In genomic region chr10:62500088-62500915, GRCm38 (mm10) we compare ENCODE assay signal across 8 mouse cellular contexts. TPM values are rescaled to one million over a fixed set of nuclear protein-coding genes. Genes with fewer than 3 reads are reported as not detected.
DNase-seq lines count a peak whose midpoint lies in the region; ATAC-seq lines count a peak whose summit lies in the region.

No protein-coding gene starts in this region.

- H3K27me3 ChIP-seq in liver, embryonic 15.5 days: no peaks in the 10 kb centered on the region
- H3K27me3 ChIP-seq in neural tube, embryonic 11.5 days (ENCODE audit: control insufficient read depth, insufficient read depth, low read length): no peaks in the 10 kb centered on the region
- H3K27me3 ChIP-seq in stomach, embryonic 16.5 days (ENCODE audit: control insufficient read depth, insufficient read depth, low read length): no peaks in the 10 kb centered on the region

- H3K4me3 ChIP-seq in liver, embryonic 15.5 days (replicated peaks): no peak overlapping the region
- no peak overlapping the region for H3K4me3 ChIP-seq in neural tube, embryonic 11.5 days (ENCODE audit: low read depth, low read length)
- H3K4me3 ChIP-seq in stomach, embryonic 16.5 days (replicated peaks; ENCODE audit: low read length): no peak overlapping the region

- no peaks in the 10 kb centered on the region for H3K36me3 ChIP-seq in liver, embryonic 15.5 days (replicated peaks)
- no peaks in the 10 kb centered on the region for H3K36me3 ChIP-seq in neural tube, embryonic 11.5 days (ENCODE audit: control insufficient read depth, insufficient read depth, low read length)
- H3K36me3 ChIP-seq in stomach, embryonic 16.5 days (ENCODE audit: control insufficient read depth, insufficient read depth, low read length): no peaks in the 10 kb centered on the region

- H3K4me1 ChIP-seq in liver, embryonic 15.5 days (replicated peaks): peaks cover 50% of the 10 kb centered on the region
- H3K4me1 ChIP-seq in neural tube, embryonic 11.5 days (ENCODE audit: control insufficient read depth, insufficient read depth, low read length): no peaks in the 10 kb centered on the region
- no peaks in the 10 kb centered on the region for H3K4me1 ChIP-seq in stomach, embryonic 16.5 days (ENCODE audit: control insufficient read depth, insufficient read depth, low read length)

- H3K27ac ChIP-seq in liver, embryonic 15.5 days (replicated peaks): peak overlapping the region; percentile 35; the same call in 1 of the 2 replicates
- no peak overlapping the region for H3K27ac ChIP-seq in neural tube, embryonic 11.5 days (ENCODE audit: low read depth, low read length)
- H3K27ac ChIP-seq in stomach, embryonic 16.5 days (ENCODE audit: low read length): no peak overlapping the region

- peak; percentile 84 for DNase-seq in A20 (ENCODE audit: low read depth, low spot score)
- peak; percentile 57 to 60 for DNase-seq in adrenal gland, adult 18-20 months (ENCODE audit: low spot score in 2 of 2)
- DNase-seq in embryo, embryonic 11 days: peak; percentile 75
- peak; percentile 80 for DNase-seq in heart, adult 8-10 months (ENCODE audit: low spot score)
- peak; percentile 70 for DNase-seq in kidney, postnatal 10 days
- peak; percentile 67 for DNase-seq in neural tube, embryonic 11.5 days (ENCODE audit: low spot score)

- 22% methylated on average over 15 of the region's 15 CpGs for WGBS in liver, embryonic 15.5 days (ENCODE audit: insufficient replicate concordance)
- WGBS in neural tube, embryonic 11.5 days: 29% methylated on average over 15 of the region's 15 CpGs
- WGBS in stomach, embryonic 16.5 days: 24% methylated on average over 15 of the region's 15 CpGs

- no peaks in the 10 kb centered on the region for H3K9me3 ChIP-seq in liver, embryonic 15.5 days (replicated peaks)
- no peaks in the 10 kb centered on the region for H3K9me3 ChIP-seq in neural tube, embryonic 11.5 days (ENCODE audit: control insufficient read depth, low read length)
- H3K9me3 ChIP-seq in stomach, embryonic 16.5 days (replicated peaks; ENCODE audit: control insufficient read depth, low read length): no peaks in the 10 kb centered on the region

- H3K9ac ChIP-seq in liver, embryonic 15.5 days: no peak overlapping the region
- no peak overlapping the region for H3K9ac ChIP-seq in neural tube, embryonic 11.5 days (ENCODE audit: low read length)
- H3K9ac ChIP-seq in stomach, embryonic 16.5 days (ENCODE audit: low read length): no peak overlapping the region

- H3K4me2 ChIP-seq in liver, embryonic 15.5 days: peak overlapping the region; percentile 29
- no peak overlapping the region for H3K4me2 ChIP-seq in neural tube, embryonic 11.5 days (ENCODE audit: low read depth)
- H3K4me2 ChIP-seq in stomach, embryonic 16.5 days (ENCODE audit: low read depth, low read length): no peak overlapping the region

- ATAC-seq in liver, embryonic 15.5 days (ENCODE audit: insufficient read depth): no peak
- peak; percentile 31; the same call in 1 of the 2 replicates for ATAC-seq in neural tube, embryonic 11.5 days (ENCODE audit: insufficient read depth, low FRiP score, low TSS enrichment)
- ATAC-seq in stomach, embryonic 16.5 days (ENCODE audit: insufficient read depth, low FRiP score): peak; percentile 69; the same call in 1 of the 2 replicates

RNA-seq across cellular contexts. Expression of gene Vps26a, which starts 13.7 kb away (rescaled TPM):
- total RNA-seq in adrenal gland, adult 18-20 months (2021): 10 to 100 TPM; 49.2 to 54.3 TPM
- 10 to 100 TPM; 42.9 to 55.6 (median 50.1) TPM for total RNA-seq in heart, adult 8-10 months (2022)
- 39.5 and 42.9 TPM in 2 replicates for polyA plus RNA-seq in liver, embryonic 15.5 days (2015; fragmentation: Nextera tagmentation; extraction: Ambion mirVana)
- 100 and 105 TPM in 2 replicates for polyA plus RNA-seq in neural tube, embryonic 11.5 days (2014; fragmentation: Nextera tagmentation; extraction: Ambion mirVana)
- polyA plus RNA-seq in stomach, embryonic 16.5 days (2015; fragmentation: Nextera tagmentation; extraction: Ambion mirVana): 80.6 and 83.2 TPM in 2 replicates

RNA-seq across cellular contexts. Expression of gene Srgn, which starts 26.9 kb away (rescaled TPM):
- 10 to 100 TPM; 48.6 to 55.5 TPM for total RNA-seq in adrenal gland, adult 18-20 months (2021)
- 10 to 100 TPM; 36.1 to 45.8 (median 37.8) TPM for total RNA-seq in heart, adult 8-10 months (2022)
- 57.9 and 79.6 TPM in 2 replicates for polyA plus RNA-seq in liver, embryonic 15.5 days (2015; fragmentation: Nextera tagmentation; extraction: Ambion mirVana)
- polyA plus RNA-seq in neural tube, embryonic 11.5 days (2014; fragmentation: Nextera tagmentation; extraction: Ambion mirVana): 5.3 and 7.3 TPM in 2 replicates
- 15.8 and 26.4 TPM in 2 replicates for polyA plus RNA-seq in stomach, embryonic 16.5 days (2015; fragmentation: Nextera tagmentation; extraction: Ambion mirVana)

RNA-seq across cellular contexts. Expression of gene Supv3l1, which starts 50.8 kb away (rescaled TPM):
- 10 to 100 TPM; 32.4 to 33.5 TPM for total RNA-seq in adrenal gland, adult 18-20 months (2021)
- total RNA-seq in heart, adult 8-10 months (2022): 10 to 100 TPM; 35.9 to 46.2 (median 40.4) TPM
- 12.6 and 14.3 TPM in 2 replicates for polyA plus RNA-seq in liver, embryonic 15.5 days (2015; fragmentation: Nextera tagmentation; extraction: Ambion mirVana)
- polyA plus RNA-seq in neural tube, embryonic 11.5 days (2014; fragmentation: Nextera tagmentation; extraction: Ambion mirVana): 27.1 and 28.4 TPM in 2 replicates
- polyA plus RNA-seq in stomach, embryonic 16.5 days (2015; fragmentation: Nextera tagmentation; extraction: Ambion mirVana): 23.9 and 26.1 TPM in 2 replicates

RNA-seq across cellular contexts. Expression of gene 4930507D05Rik, which starts 51.0 kb away (rescaled TPM):
- under 1 TPM; 0.16 to 0.60 TPM for total RNA-seq in adrenal gland, adult 18-20 months (2021)
- total RNA-seq in heart, adult 8-10 months (2022): under 1 TPM; 0.14 to 0.37 (median 0.22) TPM
- 0.20 TPM in 1 of 2 replicates, not detected in the other for polyA plus RNA-seq in liver, embryonic 15.5 days (2015; fragmentation: Nextera tagmentation; extraction: Ambion mirVana)
- 0.99 and 1.0 TPM in 2 replicates for polyA plus RNA-seq in neural tube, embryonic 11.5 days (2014; fragmentation: Nextera tagmentation; extraction: Ambion mirVana)
- 0.27 TPM in 1 of 2 replicates, not detected in the other for polyA plus RNA-seq in stomach, embryonic 16.5 days (2015; fragmentation: Nextera tagmentation; extraction: Ambion mirVana)
